Mouse (Mus musculus) forebrain, embryonic 16.5 days (tissue): Measurements from ENCODE around the gene Best3. TPM values are rescaled to one million over a fixed set of nuclear protein-coding genes. Genes with fewer than 3 reads are reported as not detected.

Source experiments
- ATAC-seq: fragments of 200-750 bp; cut with Nextera tagmentation; 2 replicates; pipeline ENCODE4 v1.8.0; 2017; ENCODE audit warnings: mild to moderate bottlenecking, moderate library complexity
- H3K27ac ChIP-seq: fragments of 300-500 bp; sonication (generic); 2 replicates; pipeline ENCODE4 v1.5.1; 2014; ENCODE audit warnings: low read length, control low read depth
- H3K27me3 ChIP-seq: fragments of 300-500 bp; sonication (generic); replicated peaks from 2 replicates; pipeline ENCODE4 v1.6.1; 2014; ENCODE audit warnings: low read length; ENCODE audit not compliant: control insufficient read depth, insufficient read depth
- H3K36me3 ChIP-seq: fragments of 300-500 bp; sonication (generic); 2 replicates; pipeline ENCODE4 v1.6.1; 2014; ENCODE audit not compliant: control insufficient read depth, insufficient read depth
- H3K4me1 ChIP-seq: fragments of 300-500 bp; sonication (generic); replicated peaks from 2 replicates; pipeline ENCODE4 v1.6.1; 2014; ENCODE audit warnings: low read length; ENCODE audit not compliant: control insufficient read depth, insufficient read depth
- H3K4me2 ChIP-seq: fragments of 300-500 bp; sonication (generic); 2 replicates; pipeline ENCODE4 v1.6.1; 2014; ENCODE audit warnings: mild to moderate bottlenecking, low read length, control low read depth
- H3K4me3 ChIP-seq: fragments of 300-500 bp; sonication (generic); replicated peaks from 2 replicates; pipeline ENCODE4 v1.5.1; 2014; ENCODE audit warnings: mild to moderate bottlenecking, low read length, control low read depth
- H3K9ac ChIP-seq: fragments of 300-500 bp; sonication (generic); replicated peaks from 2 replicates; pipeline ENCODE4 v1.6.1; 2014; ENCODE audit warnings: low read depth, low read length, control low read depth
- H3K9me3 ChIP-seq: fragments of 300-500 bp; sonication (generic); 2 replicates; pipeline ENCODE4 v1.6.1; 2016; ENCODE audit warnings: low read length; ENCODE audit not compliant: control insufficient read depth
- WGBS: fragments of 180-500 bp; shearing (Covaris S2); extraction: QIAGEN DNeasy Blood & Tissue Kit; methylation state at CpG from one replicate; pipeline ENCODE4 v1.1.7; 2014; 5-methylcytosine and 5-hydroxymethylcytosine counted together
- polyA plus RNA-seq: library from polyadenylated mRNA; unstranded; fragments of >200 nt; fragmentation: Nextera tagmentation; extraction: Ambion mirVana; gene quantifications from 2 replicates; pipeline ENCODE4 v1.2.1, GENCODE M21; 2015

Gene Best3
- polyA plus RNA-seq, 1 experiment from 2014 or later, result not detected

DNA sequence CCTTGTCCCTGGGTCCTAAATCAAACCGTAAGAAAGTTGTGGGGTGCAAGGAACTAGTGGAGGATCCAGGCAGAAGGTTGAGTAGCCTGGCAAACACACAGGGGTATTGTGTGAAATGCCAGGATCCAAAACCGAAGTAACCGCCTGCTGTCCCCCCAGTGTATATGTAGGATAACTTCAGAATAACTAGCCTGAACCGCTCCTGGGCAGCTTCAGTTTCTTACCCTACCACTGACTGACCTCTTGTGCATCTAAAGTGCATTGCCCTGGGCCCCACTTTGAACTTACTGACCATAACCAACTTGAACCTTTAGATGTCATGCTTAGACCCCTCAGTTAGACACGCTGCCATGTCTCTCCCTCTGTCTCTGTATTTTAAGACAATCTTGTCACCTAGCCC is 9.0 kb downstream of the Best3 start:
- ATAC-seq, result no peak
- Histone ChIP-seq H3K27ac (no peak overlapping the region), H3K36me3 (no peaks in the 10 kb centered on the region), H3K4me3 (no peak overlapping the region), H3K9ac (no peak overlapping the region), H3K27me3 (no peaks in the 10 kb centered on the region), H3K9me3 (no peaks in the 10 kb centered on the region), H3K4me1 (no peaks in the 10 kb centered on the region), H3K4me2 (no peak overlapping the region)
- WGBS, result 84% methylated on average over 5 of the region's 5 CpGs

DNA sequence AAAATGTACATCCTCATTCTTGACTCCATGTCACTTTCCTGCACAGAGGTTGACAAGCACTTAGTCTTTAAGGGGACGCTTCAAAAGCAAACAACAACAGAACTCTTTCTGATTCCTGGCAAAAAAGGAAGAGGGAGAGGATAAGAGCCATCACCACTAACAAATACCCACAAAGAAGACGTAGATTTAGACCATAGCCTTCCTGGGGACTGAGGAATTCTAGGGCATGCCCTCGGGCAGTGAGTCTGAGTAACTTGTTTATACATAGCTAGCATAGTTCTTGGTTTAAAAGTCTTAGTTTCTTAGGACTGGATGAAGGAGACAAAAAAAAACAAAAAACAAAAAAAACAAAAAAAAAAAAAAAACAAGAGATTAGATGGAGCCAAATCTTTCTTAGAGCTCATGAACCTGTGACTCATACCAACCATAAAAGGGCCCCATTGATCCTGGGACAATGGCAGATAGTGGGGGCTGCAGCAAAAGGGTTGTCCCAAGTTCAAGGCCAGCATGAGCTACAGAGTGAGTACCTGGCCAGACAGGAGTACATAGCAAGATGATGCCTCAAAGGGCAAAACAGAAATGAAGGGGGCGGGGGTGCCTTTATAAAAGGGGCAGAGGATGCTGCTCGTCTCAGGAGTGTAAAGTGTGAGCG is 9.6 kb downstream of the Best3 start:
- H3K36me3 ChIP-seq, result no peaks in the 10 kb centered on the region
- H3K4me1 ChIP-seq, result no peaks in the 10 kb centered on the region
- WGBS, result 76% methylated on average over 6 of the region's 6 CpGs
- no peak overlapping the region for H3K9ac ChIP-seq
- H3K4me3 ChIP-seq, result no peak overlapping the region
- H3K27me3 ChIP-seq, result no peaks in the 10 kb centered on the region
- no peaks in the 10 kb centered on the region for H3K9me3 ChIP-seq
- no peak overlapping the region for H3K4me2 ChIP-seq
- no peak for ATAC-seq
- no peak overlapping the region for H3K27ac ChIP-seq

DNA sequence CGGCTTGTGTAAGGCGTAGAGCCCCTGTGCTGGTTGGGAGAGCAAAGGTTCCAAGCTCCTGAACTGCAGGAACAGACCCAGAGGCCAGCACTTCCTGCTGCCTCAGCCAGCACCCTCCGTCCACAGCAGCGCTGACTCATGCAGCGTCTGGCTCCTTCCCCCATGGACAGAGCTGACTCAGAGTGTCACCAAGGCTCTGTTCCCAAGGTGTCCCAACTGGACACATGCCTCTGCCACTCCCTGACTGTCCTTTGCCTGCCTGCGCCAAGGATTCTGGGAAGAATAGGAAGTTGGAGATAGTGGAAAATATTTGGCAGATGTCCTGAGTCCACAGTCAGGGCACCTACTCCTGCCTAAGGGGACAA is 10.1 kb downstream of the Best3 start:
- no peak overlapping the region for H3K9ac ChIP-seq
- no peak overlapping the region for H3K4me2 ChIP-seq
- H3K27ac ChIP-seq, result no peak overlapping the region
- no peaks in the 10 kb centered on the region for H3K9me3 ChIP-seq
- H3K36me3 ChIP-seq, result no peaks in the 10 kb centered on the region
- H3K4me3 ChIP-seq, result no peak overlapping the region
- no peaks in the 10 kb centered on the region for H3K27me3 ChIP-seq
- ATAC-seq, result no peak
- no peaks in the 10 kb centered on the region for H3K4me1 ChIP-seq
- 84% methylated on average over 6 of the region's 6 CpGs for WGBS

DNA sequence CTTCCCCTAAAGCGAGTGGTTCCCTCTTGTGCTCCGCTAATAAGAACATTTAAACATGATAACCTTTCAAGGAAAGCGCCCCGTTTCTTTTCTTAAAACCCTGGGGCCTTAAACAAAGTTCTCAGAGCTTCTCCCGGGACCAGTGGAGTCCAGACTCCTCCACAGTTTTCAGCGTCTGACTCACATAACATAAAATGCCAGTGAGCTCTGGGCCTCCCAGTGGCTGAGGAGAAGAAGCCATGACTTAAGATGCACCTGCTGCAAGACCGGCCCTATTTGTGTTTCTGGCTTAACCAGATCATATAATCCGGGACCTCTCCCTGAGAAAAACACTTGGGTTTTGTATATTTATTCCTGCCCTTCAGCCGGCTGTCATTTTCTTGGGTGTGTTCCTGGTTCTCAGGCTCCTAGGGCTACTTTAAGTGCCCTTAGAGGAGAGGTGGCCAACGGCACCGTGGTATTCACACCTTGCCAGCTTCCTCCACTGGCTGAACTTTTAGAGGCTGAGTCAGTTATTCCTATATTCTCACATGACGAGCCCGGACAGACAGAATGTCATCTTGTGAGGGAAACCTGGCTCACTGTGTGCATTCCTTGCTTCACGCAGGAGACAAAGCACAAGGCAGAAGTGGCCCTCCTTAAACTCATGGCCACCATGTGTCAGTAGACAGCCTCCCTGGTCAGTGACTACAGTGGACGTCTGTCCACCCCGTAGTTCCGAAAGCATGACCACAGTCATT is 12.8 kb downstream of the Best3 start:
- 87% methylated on average over 17 of the region's 17 CpGs for WGBS
- Histone ChIP-seq H3K36me3 (no peaks in the 10 kb centered on the region), H3K4me3 (no peak overlapping the region), H3K27me3 (no peaks in the 10 kb centered on the region), H3K4me2 (no peak overlapping the region), H3K4me1 (no peaks in the 10 kb centered on the region), H3K9ac (no peak overlapping the region), H3K9me3 (no peaks in the 10 kb centered on the region), H3K27ac (no peak overlapping the region)
- no peak for ATAC-seq

DNA sequence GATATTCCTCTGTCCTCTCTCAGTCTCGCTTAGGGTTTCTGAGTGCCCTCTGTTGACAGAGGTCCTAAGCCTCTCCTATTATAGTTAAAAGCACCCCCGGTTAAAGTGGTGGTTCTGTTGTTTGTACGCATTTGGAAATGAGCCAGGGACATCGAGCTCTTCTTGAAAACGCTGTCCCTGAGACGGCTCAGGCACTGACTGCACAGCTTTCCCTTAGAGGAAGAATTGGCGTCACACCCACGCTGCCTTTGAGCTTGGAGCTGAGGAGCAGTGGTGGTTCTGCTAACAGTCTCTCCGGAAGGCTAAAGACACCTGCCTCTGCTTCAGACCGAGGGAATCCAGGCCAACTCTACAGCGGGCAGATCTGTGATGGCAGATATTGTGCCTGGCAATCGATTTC is 14.9 kb downstream of the Best3 start:
- no peaks in the 10 kb centered on the region for H3K36me3 ChIP-seq
- 0 out of 2 replicates have a peak, but pooled peaks have one; percentile 33 for ATAC-seq

DNA sequence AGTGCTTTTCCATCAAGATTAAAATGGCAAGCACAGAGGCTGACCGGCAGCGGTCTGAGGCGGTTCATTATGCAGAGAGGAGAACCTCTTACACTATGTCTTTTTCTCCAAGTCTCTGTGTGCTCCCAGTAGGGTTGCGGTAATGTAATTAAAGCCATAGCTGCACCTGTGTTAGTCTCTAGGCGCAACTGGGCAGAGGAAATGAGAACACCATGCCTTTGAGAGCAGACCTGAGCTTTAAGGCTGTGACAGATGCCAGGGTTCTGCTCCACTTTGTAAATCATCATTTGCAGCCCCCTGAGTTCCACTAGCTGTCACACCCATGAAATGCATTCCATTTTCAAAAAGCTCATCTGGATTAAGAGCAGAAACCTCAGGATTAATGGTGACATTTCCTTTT is 18.6 kb downstream of the Best3 start:
- WGBS, result 85% methylated on average over 5 of the region's 5 CpGs
- H3K36me3 ChIP-seq, result no peaks in the 10 kb centered on the region
- H3K4me1 ChIP-seq, result no peaks in the 10 kb centered on the region
- H3K27me3 ChIP-seq, result no peaks in the 10 kb centered on the region
- H3K9ac ChIP-seq, result no peak overlapping the region
- H3K27ac ChIP-seq, result no peak overlapping the region
- no peak overlapping the region for H3K4me3 ChIP-seq
- H3K9me3 ChIP-seq, result no peaks in the 10 kb centered on the region
- no peak for ATAC-seq
- no peak overlapping the region for H3K4me2 ChIP-seq

More for the DNA sequence above, 14.9 kb downstream of the Best3 start:
- Histone ChIP-seq H3K9ac (no peak overlapping the region), H3K4me3 (no peak overlapping the region), H3K27me3 (no peaks in the 10 kb centered on the region), H3K27ac (no peak overlapping the region), H3K4me2 (no peak overlapping the region), H3K4me1 (no peaks in the 10 kb centered on the region), H3K9me3 (no peaks in the 10 kb centered on the region)
- WGBS, result 55% methylated on average over 12 of the region's 12 CpGs

DNA sequence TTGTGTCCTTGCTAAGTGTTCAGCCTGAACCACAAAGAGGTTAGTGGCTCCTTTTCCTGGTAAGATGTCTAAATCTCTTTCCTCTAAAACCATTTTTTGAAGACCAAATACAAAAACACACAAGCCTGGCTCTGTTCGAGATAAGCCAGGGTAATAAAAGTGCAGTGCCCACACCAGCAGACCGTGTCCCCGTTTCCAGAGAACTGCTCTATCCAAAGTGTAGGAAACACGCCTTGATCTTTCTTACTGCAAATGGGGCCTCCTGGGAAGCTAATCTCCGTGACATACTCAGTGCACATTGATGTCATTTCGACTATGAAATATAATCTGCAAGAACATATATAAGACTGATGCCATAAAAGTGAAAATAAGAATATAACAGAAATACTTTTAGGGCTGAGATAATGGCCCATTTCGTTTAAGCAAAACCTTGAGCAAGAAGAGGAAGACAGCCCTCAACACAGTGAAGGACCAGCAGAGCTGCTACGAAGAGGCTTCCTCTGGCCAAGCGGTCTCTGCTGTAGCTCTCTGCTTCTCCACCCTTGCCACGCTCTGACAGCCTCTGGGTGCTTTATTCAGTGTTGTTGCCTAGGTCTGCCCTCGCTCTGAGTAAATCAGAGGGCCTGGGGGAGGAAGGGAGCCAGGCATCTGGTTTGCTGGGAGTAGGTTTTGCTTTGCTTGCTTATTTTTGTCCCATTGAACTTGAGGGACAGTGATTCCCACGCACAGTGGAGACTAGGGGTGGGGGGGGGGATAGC is 19.8 kb downstream of the Best3 start:
- 82% methylated on average over 12 of the region's 12 CpGs for WGBS
- no peaks in the 10 kb centered on the region for H3K36me3 ChIP-seq
- ATAC-seq, result no peak
- no peaks in the 10 kb centered on the region for H3K27me3 ChIP-seq
- H3K4me1 ChIP-seq, result no peaks in the 10 kb centered on the region
- no peaks in the 10 kb centered on the region for H3K9me3 ChIP-seq
- H3K27ac ChIP-seq, result no peak overlapping the region
- no peak overlapping the region for H3K9ac ChIP-seq
- no peak overlapping the region for H3K4me3 ChIP-seq
- no peak overlapping the region for H3K4me2 ChIP-seq

DNA sequence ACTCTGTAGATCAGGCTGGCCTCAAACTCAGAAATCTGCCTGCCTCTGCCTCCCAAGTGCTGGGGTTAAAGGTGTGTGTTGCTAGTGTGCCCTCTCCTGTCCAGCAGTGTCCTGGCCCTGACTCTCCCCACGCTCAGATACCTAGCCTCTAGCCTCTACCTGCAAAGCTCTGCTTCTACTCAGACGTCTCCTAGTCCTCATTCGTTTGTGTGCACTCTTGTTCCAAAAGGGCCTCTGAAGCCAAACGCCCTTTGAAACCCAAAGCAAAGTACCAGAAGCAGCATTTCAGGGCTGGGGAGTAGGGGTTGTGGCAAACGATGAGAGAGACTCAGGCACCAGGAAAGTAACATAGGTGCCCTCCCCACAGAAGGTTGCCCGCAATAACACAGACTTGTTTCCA is 23.6 kb downstream of the Best3 start:
- no peaks in the 10 kb centered on the region for H3K36me3 ChIP-seq
- H3K27me3 ChIP-seq, result no peaks in the 10 kb centered on the region
- no peaks in the 10 kb centered on the region for H3K9me3 ChIP-seq
- H3K4me2 ChIP-seq, result no peak overlapping the region
- no peak overlapping the region for H3K4me3 ChIP-seq
- H3K4me1 ChIP-seq, result peaks cover 3% of the 10 kb centered on the region; the same call in 1 of the 2 replicates
- no peak overlapping the region for H3K27ac ChIP-seq
- no peak for ATAC-seq
- no peak overlapping the region for H3K9ac ChIP-seq
- 83% methylated on average over 6 of the region's 6 CpGs for WGBS

DNA sequence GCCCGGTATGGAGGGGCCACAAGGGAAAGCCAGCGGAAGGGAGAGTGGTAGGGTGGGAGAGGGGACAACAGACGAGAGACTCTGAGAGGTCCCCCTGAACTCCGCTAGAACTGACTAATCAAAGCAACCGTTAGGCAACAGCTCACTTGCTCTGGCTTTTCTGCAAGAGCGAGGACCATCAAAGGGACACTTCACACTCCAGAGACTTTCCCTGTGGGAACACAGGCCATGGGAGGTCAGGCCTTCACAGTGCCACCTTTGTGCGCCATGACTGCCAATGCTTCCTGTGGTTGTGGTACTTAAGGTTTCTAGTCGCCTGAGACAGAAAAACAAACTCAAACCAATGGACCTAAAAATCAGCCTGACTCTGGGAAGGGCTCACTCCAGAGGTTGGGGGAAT is 24.9 kb downstream of the Best3 start:
- 47% methylated on average over 8 of the region's 8 CpGs for WGBS
- no peak overlapping the region for H3K27ac ChIP-seq
- ATAC-seq, result no peak

More for the DNA sequence above, 24.9 kb downstream of the Best3 start:
- Histone ChIP-seq H3K27me3 (no peaks in the 10 kb centered on the region), H3K4me3 (no peak overlapping the region), H3K4me1 (peaks cover 3% of the 10 kb centered on the region; the same call in 1 of the 2 replicates), H3K9me3 (no peaks in the 10 kb centered on the region), H3K36me3 (no peaks in the 10 kb centered on the region), H3K4me2 (no peak overlapping the region), H3K9ac (no peak overlapping the region)
